Mouse (Mus musculus): ENCODE data around the gene Inpp4a. TPM values are rescaled to one million over a fixed set of nuclear protein-coding genes. Genes with fewer than 3 reads are reported as not detected.

The Inpp4a gene
- total RNA-seq (2021) = 100 to 1,000 TPM; 168 TPM
- long read RNA-seq, experiment 1, partial matches to known transcripts = 1 of 11 reads
- long read RNA-seq, experiment 1, other reads (novel, unspliced or antisense) = 10 of 11 reads
- long read RNA-seq, experiment 2, partial matches to known transcripts = 6 of 19 reads
- long read RNA-seq, experiment 2, other reads (novel, unspliced or antisense) = 13 of 19 reads

DNA sequence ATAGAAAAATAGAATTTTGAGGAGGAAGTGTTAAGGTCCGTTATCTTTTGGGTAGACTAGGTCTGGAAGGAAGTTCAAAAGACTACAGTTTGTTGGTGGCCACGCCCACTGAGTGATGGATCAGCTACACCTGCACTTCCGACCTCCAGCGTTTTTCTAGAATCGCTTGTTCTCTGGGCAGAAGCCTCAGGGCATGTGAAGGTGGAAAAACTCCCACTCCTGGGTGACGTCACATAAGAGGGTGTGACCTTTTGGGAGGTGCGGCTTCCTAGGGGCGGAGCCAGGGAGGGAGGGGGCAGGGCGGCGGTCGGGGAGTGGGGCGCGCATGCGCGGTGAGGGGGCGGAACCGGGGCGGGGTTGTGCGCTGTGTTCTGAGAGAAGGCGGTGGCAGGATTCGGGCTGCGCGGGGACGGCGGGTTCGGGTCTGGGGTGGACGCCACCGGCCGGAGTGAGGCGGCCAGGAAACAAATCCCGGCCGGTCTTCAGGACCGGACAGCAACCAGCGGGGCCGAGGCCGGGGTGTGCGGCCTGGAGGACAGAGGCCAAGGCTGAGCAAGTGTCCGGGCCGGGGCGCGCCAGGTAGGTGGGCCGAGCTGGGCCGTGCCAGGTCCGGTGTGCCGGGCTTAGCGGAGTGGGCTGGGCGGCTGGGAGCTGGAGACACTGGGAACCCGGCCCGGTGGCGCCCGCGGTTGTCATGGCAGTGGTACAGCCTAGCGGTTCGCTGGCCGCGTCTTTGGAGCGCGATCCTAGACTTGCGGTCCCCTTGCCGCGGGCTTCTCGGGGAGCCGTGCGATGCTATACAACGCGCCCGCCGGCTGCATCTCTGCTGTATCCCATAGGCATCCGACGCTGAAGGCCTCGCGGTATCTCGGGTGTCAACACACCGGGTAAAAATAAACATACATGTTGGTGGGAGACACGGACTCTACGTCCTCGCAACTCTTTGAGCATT, at the start of gene Inpp4a:
Gene Inpp4a, plus strand, starts transcription at position 326 of the 952 bp plus-strand sequence.
- Histone ChIP-seq H3K27ac (peak within 1 kb of the TSS; percentile 91), H3K4me3 (peak within 1 kb of the TSS; percentile 92)
- DNase-seq (ENCODE audit: low spot score in 2 of 2) = peak; percentile 92 to 97
- no peak for TF ChIP-seq CTCF (conservative IDR thresholded peaks at IDR 0.05)

DNA sequence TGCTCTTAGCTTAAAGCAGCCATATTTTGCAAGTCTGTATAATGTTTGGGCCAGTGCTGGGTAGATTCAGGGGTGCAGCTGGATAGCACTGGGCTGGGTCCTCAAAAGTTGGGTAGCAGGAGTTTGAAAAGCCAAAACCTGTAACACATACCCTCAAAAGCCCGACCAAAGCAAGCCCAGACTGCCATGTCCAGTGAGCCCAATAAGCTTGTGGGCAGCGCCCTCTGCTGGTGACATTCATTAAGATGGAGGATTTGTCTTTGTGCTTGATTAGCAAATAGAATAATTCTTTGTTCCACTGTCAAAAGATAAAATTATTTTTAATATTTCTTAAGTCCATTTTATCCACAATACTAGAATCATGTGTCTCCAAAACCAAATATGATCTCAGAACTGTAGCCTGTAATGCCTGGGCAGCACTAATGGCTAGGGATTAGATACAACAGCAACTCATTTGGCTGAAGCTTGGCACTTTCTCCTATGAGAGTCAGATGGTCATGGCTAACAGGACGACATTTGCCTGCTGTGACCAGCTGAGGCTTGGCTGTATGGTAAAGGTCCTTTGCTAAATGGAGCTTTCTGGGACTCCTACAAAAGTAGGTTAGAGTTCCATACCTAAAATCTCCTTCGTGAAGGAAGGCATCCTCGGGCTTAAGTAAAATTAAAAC, 48.9 kb upstream of the Inpp4a start:
- peak; percentile 76 to 91 for DNase-seq (ENCODE audit: low spot score in 2 of 2)
- no peak overlapping the region for H3K4me3 ChIP-seq
- TF ChIP-seq CTCF (conservative IDR thresholded peaks at IDR 0.05) = peak; percentile 91
- no peak overlapping the region for H3K27ac ChIP-seq

DNA sequence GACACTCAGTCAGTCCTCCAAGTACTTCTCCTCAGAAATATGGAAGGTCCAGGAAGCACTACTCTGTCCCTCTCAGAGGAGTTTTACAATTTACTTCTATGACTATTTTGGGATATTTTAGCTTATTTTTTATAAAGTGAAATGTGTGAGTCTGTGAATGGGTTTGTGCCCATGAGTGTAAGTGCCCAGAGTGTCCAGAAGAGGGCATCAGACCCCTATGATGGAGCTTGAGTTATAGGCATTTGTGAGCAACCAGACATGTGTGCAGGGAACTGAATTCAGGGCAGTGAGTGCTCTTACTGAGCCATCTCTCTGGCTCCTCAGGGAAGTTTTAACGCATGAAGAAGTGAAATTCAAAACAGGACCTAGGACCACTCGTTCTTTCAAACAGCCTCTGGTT, 41.2 kb upstream of the Inpp4a start:
- Histone ChIP-seq H3K4me3 (no peak overlapping the region), H3K27ac (no peak overlapping the region)
- peak; percentile 46 for TF ChIP-seq CTCF (conservative IDR thresholded peaks at IDR 0.05)
- no peak for DNase-seq (ENCODE audit: low spot score in 2 of 2)

DNA sequence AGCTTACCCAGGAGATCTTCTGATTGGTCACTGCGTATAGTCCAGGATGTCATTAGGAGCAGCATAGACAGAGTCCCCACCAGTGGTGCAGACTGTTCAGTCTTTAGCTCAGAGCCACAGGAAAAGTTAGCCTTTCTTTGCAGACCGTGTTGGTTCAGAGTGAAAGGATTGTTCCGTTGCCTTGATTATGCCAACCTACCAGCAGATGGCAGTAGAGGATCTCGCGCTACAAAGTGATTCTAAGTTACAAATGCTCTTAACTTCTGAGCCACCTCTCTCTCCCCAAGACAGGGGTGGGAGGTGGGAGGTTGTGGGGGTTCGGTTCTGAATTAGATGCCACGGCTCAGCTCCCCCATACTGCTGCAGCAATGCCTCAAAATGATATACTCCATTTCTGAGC, 27.2 kb upstream of the Inpp4a start:
- no peak overlapping the region for H3K4me3 ChIP-seq
- peak; percentile 66 to 72 for DNase-seq (ENCODE audit: low spot score in 2 of 2)
- TF ChIP-seq CTCF (conservative IDR thresholded peaks at IDR 0.05) = peak; percentile 93
- no peak overlapping the region for H3K27ac ChIP-seq

DNA sequence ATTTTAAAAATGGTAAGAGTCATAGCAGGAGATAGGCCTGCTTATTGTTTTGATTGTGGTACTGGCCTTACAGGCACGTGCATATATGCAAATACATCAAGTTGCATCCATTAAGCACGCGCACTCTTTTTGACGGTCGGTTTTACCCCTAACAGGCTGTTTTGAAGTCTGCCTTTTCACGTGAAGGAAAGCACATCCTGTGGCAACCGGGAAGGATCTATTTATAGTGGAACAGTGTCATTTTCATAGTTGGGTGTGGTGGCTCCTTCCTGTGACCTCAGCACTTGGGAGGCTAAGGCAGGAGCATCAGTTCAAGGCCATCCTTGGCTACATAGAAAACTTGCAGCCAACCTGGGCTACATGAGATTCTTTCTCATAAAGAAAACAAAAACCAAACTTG, 13.1 kb upstream of the Inpp4a start:
- TF ChIP-seq CTCF (conservative IDR thresholded peaks at IDR 0.05) = no peak

DNA sequence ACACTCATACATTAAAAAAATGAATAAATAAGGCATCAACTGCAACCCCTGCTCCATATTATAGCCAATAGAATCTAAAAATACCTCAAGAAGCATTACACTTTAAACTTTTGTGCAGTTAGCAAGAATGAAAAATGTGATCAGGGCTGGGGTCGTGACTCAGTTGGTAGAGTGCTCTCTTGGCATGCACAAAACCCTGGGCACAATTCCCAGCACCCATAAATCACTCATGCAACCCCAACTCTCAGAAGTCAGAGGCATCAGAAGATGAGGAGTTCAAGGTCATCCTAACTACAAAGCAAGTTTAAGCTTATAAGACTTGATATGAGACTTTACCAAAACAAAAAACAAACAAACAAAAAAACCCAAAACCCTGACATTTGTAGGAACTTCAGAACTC, 11.9 kb upstream of the Inpp4a start:
- DNase-seq (ENCODE audit: low spot score in 2 of 2) = no peak
- TF ChIP-seq CTCF (conservative IDR thresholded peaks at IDR 0.05) = no peak
- H3K27ac ChIP-seq = no peak overlapping the region
- H3K4me3 ChIP-seq = no peak overlapping the region

More for the DNA sequence above, 13.1 kb upstream of the Inpp4a start:
- no peak overlapping the region for H3K27ac ChIP-seq
- no peak overlapping the region for H3K4me3 ChIP-seq
- no peak for DNase-seq (ENCODE audit: low spot score in 2 of 2)

DNA sequence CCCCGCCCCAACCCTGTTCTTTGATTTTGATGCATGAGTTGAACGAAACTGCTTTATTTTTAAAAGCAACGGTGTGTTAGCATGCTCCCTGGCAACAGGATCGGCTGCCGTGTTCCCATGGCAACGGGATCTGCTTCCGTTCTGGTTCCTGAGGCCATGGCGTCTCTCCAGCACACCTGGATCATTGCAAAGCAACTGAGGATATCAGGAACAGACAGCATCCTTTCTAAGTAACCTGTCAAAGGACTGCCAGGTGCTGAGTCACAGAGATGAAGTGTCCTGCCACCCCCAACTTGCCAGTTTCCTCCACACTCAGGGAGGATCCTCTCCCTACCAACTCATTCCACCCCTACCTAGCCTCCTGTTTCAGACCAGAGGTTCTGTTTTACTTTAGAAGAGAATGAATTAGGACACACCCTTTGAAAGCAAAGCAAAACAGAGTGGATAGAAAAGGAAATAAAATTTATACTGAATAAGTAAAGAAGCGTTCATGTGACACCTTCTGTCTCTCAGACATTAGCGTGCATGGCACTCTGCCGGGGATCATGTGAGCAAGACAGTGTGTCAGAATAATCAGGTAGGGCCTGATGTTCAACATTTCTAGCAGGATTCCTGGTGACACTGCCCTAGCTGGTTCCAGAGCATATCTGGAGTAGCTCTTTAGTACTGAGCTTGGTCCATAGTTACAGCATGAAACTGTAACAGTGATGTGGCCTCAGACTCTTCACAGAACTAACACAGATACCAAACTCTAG, 11.3 kb upstream of the Inpp4a start:
- Histone ChIP-seq H3K4me3 (peak overlapping the region; percentile 37), H3K27ac (peak overlapping the region; percentile 79)
- TF ChIP-seq CTCF (conservative IDR thresholded peaks at IDR 0.05) = no peak
- DNase-seq (ENCODE audit: low spot score in 2 of 2) = peak; percentile 51 to 70

DNA sequence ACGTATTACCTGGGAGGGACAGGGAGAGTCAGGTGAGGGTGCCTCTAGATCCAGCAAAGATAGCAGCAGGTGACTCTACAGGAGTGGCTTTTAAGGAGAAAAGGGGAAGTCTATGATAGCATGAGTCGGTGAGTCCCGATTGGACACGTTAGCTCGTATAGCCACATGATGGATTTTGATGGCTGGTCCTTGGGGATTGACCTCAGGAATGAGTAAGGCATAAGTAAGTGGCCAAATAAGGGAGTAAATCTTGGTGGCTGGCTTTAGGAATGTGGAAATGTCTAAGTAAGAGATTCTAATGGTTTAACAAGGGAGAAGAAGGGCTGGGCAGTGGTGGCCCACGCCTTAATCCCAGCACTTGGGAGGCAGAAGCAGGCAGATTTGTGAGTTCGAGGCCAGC, 10.7 kb upstream of the Inpp4a start:
- no peak for DNase-seq (ENCODE audit: low spot score in 2 of 2)
- Histone ChIP-seq H3K4me3 (no peak overlapping the region), H3K27ac (peak overlapping the region; percentile 79)
- no peak for TF ChIP-seq CTCF (conservative IDR thresholded peaks at IDR 0.05)

DNA sequence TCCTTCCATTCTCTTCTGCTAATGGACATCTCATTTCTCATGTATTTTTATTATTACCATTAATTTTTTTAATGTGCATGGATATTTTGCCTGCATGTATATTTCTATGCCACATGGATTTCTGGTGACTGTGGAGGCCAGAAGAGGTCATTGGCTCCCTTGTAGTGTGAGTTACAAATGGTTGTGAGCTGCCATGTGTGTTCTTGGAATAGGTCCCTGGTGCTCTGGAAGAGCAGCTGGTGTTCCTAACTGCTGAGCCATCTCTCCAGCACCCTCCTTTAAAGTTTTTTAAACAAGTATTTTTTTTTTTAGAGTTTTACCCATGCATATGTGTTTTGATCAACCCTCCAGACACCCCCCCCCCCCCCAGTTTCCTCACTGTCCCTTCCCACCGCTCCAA, 3.3 kb upstream of the Inpp4a start:
- no peak for DNase-seq (ENCODE audit: low spot score in 2 of 2)
- no peak overlapping the region for H3K27ac ChIP-seq
- H3K4me3 ChIP-seq = no peak overlapping the region
- TF ChIP-seq CTCF (conservative IDR thresholded peaks at IDR 0.05) = no peak

DNA sequence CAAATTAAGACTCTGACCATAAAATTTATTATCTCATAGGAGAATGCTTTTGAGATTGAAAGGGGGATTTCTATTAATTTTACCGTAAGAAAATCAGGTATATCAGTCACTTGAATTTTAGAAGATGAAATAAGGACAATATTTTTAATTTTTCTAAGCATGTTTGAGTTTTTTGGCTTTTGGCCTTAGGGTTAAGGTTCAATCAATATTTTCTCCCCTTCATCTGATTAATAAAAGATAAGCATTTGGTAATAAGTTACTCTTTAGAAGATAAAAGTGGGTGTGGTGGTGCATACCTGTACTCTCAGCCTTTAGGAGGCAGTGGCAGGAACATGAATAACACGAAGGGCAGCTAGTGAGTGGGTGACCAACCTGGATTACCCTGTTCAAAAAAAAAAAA, 761 bp upstream of the Inpp4a start:
- Histone ChIP-seq H3K4me3 (no peak overlapping the region), H3K27ac (no peak overlapping the region)
- no peak for TF ChIP-seq CTCF (conservative IDR thresholded peaks at IDR 0.05)
- DNase-seq (ENCODE audit: low spot score in 2 of 2) = no peak

DNA sequence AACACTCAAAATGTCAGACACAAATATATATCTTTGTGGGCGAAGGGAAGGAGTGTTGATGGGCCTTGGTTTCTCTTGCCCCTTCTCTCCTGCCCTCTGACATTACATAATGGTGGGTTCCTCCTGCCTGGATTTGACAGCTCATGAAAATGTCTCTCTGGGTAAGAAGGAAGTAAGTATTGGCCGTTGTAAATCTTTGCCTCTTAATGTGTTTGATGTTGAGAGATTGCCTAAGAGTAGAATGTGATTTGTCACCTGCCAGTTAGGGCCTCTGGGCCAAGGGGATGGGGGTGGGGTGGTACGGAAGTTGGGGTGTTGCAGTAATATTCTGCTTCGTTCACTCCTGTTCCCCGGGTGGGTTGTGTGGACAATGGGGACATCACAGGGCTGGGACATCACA, 985 bp downstream of the Inpp4a start:
- peak overlapping the region; percentile 92 for H3K4me3 ChIP-seq
- H3K27ac ChIP-seq = peak overlapping the region; percentile 91
- TF ChIP-seq CTCF (conservative IDR thresholded peaks at IDR 0.05) = no peak
- no peak for DNase-seq (ENCODE audit: low spot score in 2 of 2)

DNA sequence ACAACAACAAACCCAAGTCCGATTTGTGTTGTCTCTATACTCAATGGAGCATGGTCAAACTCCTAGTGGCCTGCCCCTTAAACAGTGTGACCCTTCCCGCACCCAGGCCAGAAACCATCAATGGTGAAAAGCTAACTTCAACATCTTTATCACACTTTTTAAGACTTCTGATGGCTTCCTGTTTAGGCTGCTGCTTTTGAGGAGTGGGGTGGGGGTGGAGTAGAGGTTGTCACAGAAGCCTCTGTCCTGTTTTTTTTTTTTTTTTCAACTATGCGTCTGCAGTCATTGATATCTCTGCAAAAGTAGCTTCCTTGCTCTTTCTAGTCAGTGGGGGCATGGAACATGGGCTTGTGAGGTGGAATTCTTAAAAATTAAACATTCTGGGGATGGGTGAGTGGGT, 3.1 kb downstream of the Inpp4a start:
- Histone ChIP-seq H3K4me3 (no peak overlapping the region), H3K27ac (no peak overlapping the region)
- no peak for DNase-seq (ENCODE audit: low spot score in 2 of 2)
- TF ChIP-seq CTCF (conservative IDR thresholded peaks at IDR 0.05) = no peak

Measured in layer of hippocampus, adult 2 months (tissue).